Mouse (Mus musculus) thymus, adult 2 months (tissue): Measurements from ENCODE around the gene Zscan2.

ENCODE experiments used
- CTCF ChIP-seq: fragments of 200-500 bp; IDR thresholded peaks from 2 replicates; pipeline ENCODE4 v1.5.1; 2012; ENCODE audit warnings: mild to moderate bottlenecking, control low read depth, low read length, moderate library complexity, borderline replicate concordance; ENCODE audit not compliant: control insufficient read depth, poor library complexity, insufficient read depth; ENCODE audit errors: extremely low read depth
- POLR2A ChIP-seq: fragments of 200-500 bp; IDR thresholded peaks from 2 replicates; pipeline ENCODE4 v1.6.1; 2012; ENCODE audit warnings: mild to moderate bottlenecking, low read length, control low read depth, moderate library complexity; ENCODE audit not compliant: control insufficient read depth, poor library complexity, insufficient read depth; ENCODE audit errors: extremely low read depth

DNA sequence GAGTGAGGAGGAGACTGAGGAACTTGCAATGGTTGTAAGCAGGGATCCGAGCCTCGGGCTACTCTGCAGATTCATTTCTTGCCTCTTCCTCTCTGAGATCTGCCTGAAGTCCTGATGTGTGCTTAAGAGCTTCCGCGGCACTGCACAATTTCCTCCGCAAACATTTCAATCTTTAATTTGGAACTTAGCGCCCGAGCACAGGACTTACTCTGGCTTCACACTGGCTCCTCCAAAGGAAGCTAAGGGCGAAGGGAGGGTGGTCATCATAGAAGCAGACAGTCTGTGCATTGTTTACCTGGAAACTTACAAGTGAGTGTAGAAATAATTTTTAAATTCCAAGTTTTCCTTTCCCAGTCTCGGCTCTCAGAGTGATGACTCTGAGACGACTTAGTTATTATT, 14.4 kb upstream of the Zscan2 start:
- no peak for TF ChIP-seq CTCF
- no peak for TF ChIP-seq POLR2A
